Mouse (Mus musculus): ENCODE measurements around the gene Ceacam2.

DNA sequence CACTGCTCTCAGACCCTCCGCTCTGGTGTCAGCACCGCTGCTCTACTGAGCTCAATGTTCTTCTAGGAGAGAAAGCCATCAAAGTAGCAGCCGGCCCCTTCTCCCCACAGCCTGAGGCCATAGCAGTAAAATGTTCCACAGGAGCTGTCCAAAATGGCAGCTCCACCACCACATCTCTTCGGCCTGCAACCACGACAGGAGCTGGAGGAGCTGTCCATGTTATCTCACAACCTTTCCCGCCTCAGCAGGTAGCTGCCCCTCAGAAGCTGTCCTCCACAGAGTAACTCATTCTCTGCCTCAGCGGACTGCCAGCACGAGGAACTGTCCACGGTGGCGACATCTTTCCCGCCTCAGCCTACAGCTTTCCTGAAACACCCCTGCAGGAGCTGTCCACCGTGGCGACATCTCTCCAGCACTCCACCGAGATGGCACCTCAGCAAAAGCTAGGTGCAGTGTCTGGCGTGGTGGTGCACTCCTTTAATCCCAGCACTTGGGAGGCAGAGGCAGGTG lies 42.7 kb upstream of the Ceacam2 start:
- TF ChIP-seq CTCF (IDR thresholded peaks at IDR 0.05; ENCODE audit: low read depth) (no peak), EP300 (IDR thresholded peaks at IDR 0.05; ENCODE audit: low read depth) (no peak)
